Mouse (Mus musculus) brain, embryonic 14.5 days (tissue): ENCODE data around the gene Snap25.

Experiments used
- CTCF ChIP-seq: fragments of 200-500 bp; IDR thresholded peaks from 2 replicates; pipeline ENCODE4 v1.5.1; 2012; ENCODE audit warnings: inconsistent platforms, mild to moderate bottlenecking, moderate library complexity, borderline replicate concordance; ENCODE audit not compliant: insufficient read depth, insufficient read length; ENCODE audit errors: extremely low read depth
- POLR2A ChIP-seq: fragments of 200-500 bp; IDR thresholded peaks from 2 replicates; pipeline ENCODE4 v1.6.1; 2012; ENCODE audit warnings: mild to moderate bottlenecking, inconsistent platforms, borderline replicate concordance; ENCODE audit not compliant: poor library complexity, insufficient read depth, insufficient read length, severe bottlenecking; ENCODE audit errors: extremely low read depth

GRCm38 (mm10) chr2:136669665-136670064 is 43.6 kb upstream of the Snap25 start:
- no peak for TF ChIP-seq CTCF
- no peak for TF ChIP-seq POLR2A
